Comparison of ENCODE assay signal across 8 mouse cellular contexts in genomic region chr11:114912847-114913246, GRCm38 (mm10). TPM values are rescaled to one million over a fixed set of nuclear protein-coding genes. Genes with fewer than 3 reads are reported as not detected.
DNase-seq lines count a peak whose midpoint lies in the region; ATAC-seq lines count a peak whose summit lies in the region.

No protein-coding gene starts in this region.

- 17% methylated on average over 9 of the region's 9 CpGs for WGBS in forebrain, embryonic 16.5 days
- 18% methylated on average over 9 of the region's 9 CpGs for WGBS in hindbrain, embryonic 13.5 days

- H3K27me3 ChIP-seq in forebrain, embryonic 16.5 days (replicated peaks; ENCODE audit: control insufficient read depth, insufficient read depth, low read length), result no peaks in the 10 kb centered on the region
- H3K27me3 ChIP-seq in hindbrain, embryonic 13.5 days, result peaks cover 21% of the 10 kb centered on the region

- DNase-seq in MN1 (ENCODE audit: low spot score), result peak; percentile 54
- peak; percentile 79 for DNase-seq in cerebellum, adult 11 months
- peak; percentile 59 for DNase-seq in left cerebral cortex, adult 11 months (ENCODE audit: low spot score)
- peak; percentile 84 to 90 for DNase-seq in right cerebral cortex, postnatal 10 days (ENCODE audit: low spot score in 2 of 2)
- DNase-seq in urinary bladder, postnatal 36 days (ENCODE audit: low spot score in 2 of 2), result peak; percentile 48 to 69

- H3K27ac ChIP-seq in forebrain, embryonic 16.5 days (ENCODE audit: low read length), result no peak overlapping the region
- H3K27ac ChIP-seq in hindbrain, embryonic 13.5 days, result no peak overlapping the region

- no peak overlapping the region for H3K9ac ChIP-seq in forebrain, embryonic 16.5 days (replicated peaks; ENCODE audit: low read depth, low read length)
- no peak overlapping the region for H3K9ac ChIP-seq in hindbrain, embryonic 13.5 days

- H3K4me1 ChIP-seq in forebrain, embryonic 16.5 days (replicated peaks; ENCODE audit: control insufficient read depth, insufficient read depth, low read length), result no peaks in the 10 kb centered on the region
- H3K4me1 ChIP-seq in hindbrain, embryonic 13.5 days (replicated peaks), result no peaks in the 10 kb centered on the region

- H3K9me3 ChIP-seq in forebrain, embryonic 16.5 days (ENCODE audit: control insufficient read depth, low read length), result no peaks in the 10 kb centered on the region
- no peaks in the 10 kb centered on the region for H3K9me3 ChIP-seq in hindbrain, embryonic 13.5 days

- no peak overlapping the region for H3K4me2 ChIP-seq in forebrain, embryonic 16.5 days (ENCODE audit: low read length)
- H3K4me2 ChIP-seq in hindbrain, embryonic 13.5 days, result no peak overlapping the region

- H3K36me3 ChIP-seq in forebrain, embryonic 16.5 days (ENCODE audit: control insufficient read depth, insufficient read depth), result no peaks in the 10 kb centered on the region
- no peaks in the 10 kb centered on the region for H3K36me3 ChIP-seq in hindbrain, embryonic 13.5 days

- ATAC-seq in forebrain, embryonic 16.5 days, result peak; percentile 38; the same call in 1 of the 2 replicates
- peak; percentile 68; the same call in 1 of the 2 replicates for ATAC-seq in hindbrain, embryonic 13.5 days (ENCODE audit: low FRiP score)
- ATAC-seq in megakaryocyte, adult 5-6 weeks (ENCODE audit: poor library complexity, severe bottlenecking), result peak; percentile 76

- H3K4me3 ChIP-seq in forebrain, embryonic 16.5 days (replicated peaks; ENCODE audit: low read length), result no peak overlapping the region
- no peak overlapping the region for H3K4me3 ChIP-seq in hindbrain, embryonic 13.5 days

RNA-seq across cellular contexts. Expression of gene Cd300lb, which starts 21.3 kb away (rescaled TPM):
- 0.08 TPM in 1 of 2 replicates, not detected in the other for polyA plus RNA-seq in forebrain, embryonic 16.5 days (2015; fragmentation: Nextera tagmentation; extraction: Ambion mirVana)
- not detected in 2 replicates for polyA plus RNA-seq in hindbrain, embryonic 13.5 days (2015; fragmentation: Nextera tagmentation; extraction: Ambion mirVana)
- 107 TPM in 2 replicates for total RNA-seq in megakaryocyte, adult 5-6 weeks (2015)
- total RNA-seq in megakaryocyte, adult 5-6 weeks (2017), result 82.9 and 97.3 TPM in 2 replicates

RNA-seq across cellular contexts. Expression of gene Cd300a, which starts 23.0 kb away (rescaled TPM):
- polyA plus RNA-seq in forebrain, embryonic 16.5 days (2015; fragmentation: Nextera tagmentation; extraction: Ambion mirVana), result 0.94 and 0.95 TPM in 2 replicates
- 0.69 and 1.2 TPM in 2 replicates for polyA plus RNA-seq in hindbrain, embryonic 13.5 days (2015; fragmentation: Nextera tagmentation; extraction: Ambion mirVana)
- 38.1 and 38.5 TPM in 2 replicates for total RNA-seq in megakaryocyte, adult 5-6 weeks (2015)
- 71.1 and 83.8 TPM in 2 replicates for total RNA-seq in megakaryocyte, adult 5-6 weeks (2017)

RNA-seq across cellular contexts. Expression of gene Cd300c, which starts 56.1 kb away (rescaled TPM):
- not detected in 2 replicates for polyA plus RNA-seq in forebrain, embryonic 16.5 days (2015; fragmentation: Nextera tagmentation; extraction: Ambion mirVana)
- polyA plus RNA-seq in hindbrain, embryonic 13.5 days (2015; fragmentation: Nextera tagmentation; extraction: Ambion mirVana), result not detected in 2 replicates
- 8.6 and 13.3 TPM in 2 replicates for total RNA-seq in megakaryocyte, adult 5-6 weeks (2015)
- 1.3 and 3.1 TPM in 2 replicates for total RNA-seq in megakaryocyte, adult 5-6 weeks (2017)
